Mouse (Mus musculus): Measurements from ENCODE around the gene Igfn1.

- TF ChIP-seq POLR2A (IDR thresholded peaks at IDR 0.05; ENCODE audit: low read depth, low read length) (no peak), CTCF (IDR thresholded peaks at IDR 0.05; ENCODE audit: extremely low read depth, insufficient read depth, insufficient read length, insufficient replicate concordance) (peak; percentile 52; the same call in 1 of the 2 replicates)
Observed at GRCm38 (mm10) chr1:135945711-135946110, 60.4 kb downstream of the Igfn1 start.
